Mouse (Mus musculus): ENCODE results near the gene Mdm2. TPM values are rescaled to one million over a fixed set of nuclear protein-coding genes. Genes with fewer than 3 reads are reported as not detected.

The Mdm2 gene
- polyA plus RNA-seq, 1 experiment = 37.2 TPM

- TF ChIP-seq CTCF (IDR thresholded peaks at IDR 0.05; ENCODE audit: extremely low read depth, insufficient read depth, insufficient read length, insufficient replicate concordance) (no peak), POLR2A (IDR thresholded peaks at IDR 0.05; ENCODE audit: low read depth, low read length) (no peak)
- H3K27ac ChIP-seq (ENCODE audit: insufficient read depth, low read length) = no peak overlapping the region
- H3K36me3 ChIP-seq (ENCODE audit: control insufficient read depth, insufficient read depth, low read length) = no peaks in the 10 kb centered on the region
- no peak overlapping the region for H3K4me3 ChIP-seq (ENCODE audit: extremely low read depth, insufficient read depth, insufficient read length)
- DNase-seq (ENCODE audit: low read depth in 1 of 2, low spot score in 2 of 2) = no peak
- 96% methylated on average over 8 of the region's 8 CpGs for WGBS
- H3K4me1 ChIP-seq (ENCODE audit: control insufficient read depth, insufficient read depth, insufficient read length) = no peaks in the 10 kb centered on the region; the same call in 1 of the 2 replicates
- H3K27me3 ChIP-seq (ENCODE audit: control insufficient read depth, insufficient read depth, low read length) = no peaks in the 10 kb centered on the region
Observed at GRCm38 (mm10) chr10:117713466-117713865, 2.9 kb upstream of the Mdm2 start.

- DNase-seq (ENCODE audit: low read depth in 1 of 2, low spot score in 2 of 2) = no peak
- TF ChIP-seq POLR2A (IDR thresholded peaks at IDR 0.05; ENCODE audit: low read depth, low read length) = no peak
- no peak for TF ChIP-seq CTCF (IDR thresholded peaks at IDR 0.05; ENCODE audit: extremely low read depth, insufficient read depth, insufficient read length, insufficient replicate concordance)
- Histone ChIP-seq H3K27me3 (ENCODE audit: control insufficient read depth, insufficient read depth, low read length) (no peaks in the 10 kb centered on the region), H3K27ac (ENCODE audit: insufficient read depth, low read length) (no peak overlapping the region), H3K4me1 (ENCODE audit: control insufficient read depth, insufficient read depth, insufficient read length) (no peaks in the 10 kb centered on the region; the same call in 1 of the 2 replicates), H3K36me3 (ENCODE audit: control insufficient read depth, insufficient read depth, low read length) (no peaks in the 10 kb centered on the region), H3K4me3 (ENCODE audit: extremely low read depth, insufficient read depth, insufficient read length) (no peak overlapping the region)
- 91% methylated on average over 9 of the region's 9 CpGs for WGBS
Observed at GRCm38 (mm10) chr10:117712871-117713270, 2.3 kb upstream of the Mdm2 start.

DNA sequence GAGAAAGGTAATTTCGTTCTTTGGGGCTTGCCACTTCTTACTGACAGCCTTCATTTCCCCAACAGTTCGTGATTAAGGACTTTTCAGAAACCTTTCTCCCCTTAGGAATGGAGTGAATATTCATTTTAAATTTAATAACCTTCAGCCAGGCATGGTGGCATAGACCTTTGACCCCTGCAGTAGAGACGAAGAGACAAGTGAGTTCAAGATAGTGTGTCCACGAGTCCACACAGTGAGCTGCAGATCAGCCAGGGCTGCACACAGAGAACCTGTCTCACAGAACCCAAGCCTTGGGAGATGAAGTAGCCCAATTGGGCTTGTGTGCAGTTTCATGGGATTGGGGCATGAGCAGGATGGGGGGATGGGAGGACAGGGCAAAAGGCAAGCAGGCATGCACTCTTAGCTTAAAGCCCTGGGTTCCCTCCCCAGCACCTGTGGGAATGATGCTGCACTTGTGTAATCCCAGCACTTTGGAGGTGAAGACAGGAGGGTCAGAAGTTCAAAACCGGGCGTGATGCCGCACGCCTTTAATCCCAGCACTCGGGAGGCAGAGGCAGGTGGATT is 1.7 kb upstream of the Mdm2 start:
- Histone ChIP-seq H3K36me3 (ENCODE audit: control insufficient read depth, insufficient read depth, low read length) (peaks cover 1% of the 10 kb centered on the region), H3K27me3 (ENCODE audit: control insufficient read depth, insufficient read depth, low read length) (no peaks in the 10 kb centered on the region), H3K4me1 (ENCODE audit: control insufficient read depth, insufficient read depth, insufficient read length) (no peaks in the 10 kb centered on the region; the same call in 1 of the 2 replicates), H3K4me3 (ENCODE audit: extremely low read depth, insufficient read depth, insufficient read length) (no peak overlapping the region), H3K27ac (ENCODE audit: insufficient read depth, low read length) (no peak overlapping the region)
- DNase-seq (ENCODE audit: low read depth in 1 of 2, low spot score in 2 of 2) = no peak
- no peak for TF ChIP-seq POLR2A (IDR thresholded peaks at IDR 0.05; ENCODE audit: low read depth, low read length)
- no peak for TF ChIP-seq CTCF (IDR thresholded peaks at IDR 0.05; ENCODE audit: extremely low read depth, insufficient read depth, insufficient read length, insufficient replicate concordance)
- 94% methylated on average over 9 of the region's 9 CpGs for WGBS

- Histone ChIP-seq H3K4me1 (ENCODE audit: control insufficient read depth, insufficient read depth, insufficient read length) (no peaks in the 10 kb centered on the region; the same call in 1 of the 2 replicates), H3K27me3 (ENCODE audit: control insufficient read depth, insufficient read depth, low read length) (no peaks in the 10 kb centered on the region), H3K36me3 (ENCODE audit: control insufficient read depth, insufficient read depth, low read length) (peaks cover 7% of the 10 kb centered on the region), H3K27ac (ENCODE audit: insufficient read depth, low read length) (no peak overlapping the region), H3K4me3 (ENCODE audit: extremely low read depth, insufficient read depth, insufficient read length) (no peak overlapping the region; the same call in 1 of the 2 replicates)
- DNase-seq (ENCODE audit: low read depth in 1 of 2, low spot score in 2 of 2) = no peak
- 82% methylated on average over 5 of the region's 5 CpGs for WGBS
- no peak for TF ChIP-seq CTCF (IDR thresholded peaks at IDR 0.05; ENCODE audit: extremely low read depth, insufficient read depth, insufficient read length, insufficient replicate concordance)
- TF ChIP-seq POLR2A (IDR thresholded peaks at IDR 0.05; ENCODE audit: low read depth, low read length) = no peak
Observed at GRCm38 (mm10) chr10:117711408-117711807, 850 bp upstream of the Mdm2 start.

- Histone ChIP-seq H3K4me1 (ENCODE audit: control insufficient read depth, insufficient read depth, insufficient read length) (no peaks in the 10 kb centered on the region; the same call in 1 of the 2 replicates), H3K36me3 (ENCODE audit: control insufficient read depth, insufficient read depth, low read length) (peaks cover 10% of the 10 kb centered on the region), H3K4me3 (ENCODE audit: extremely low read depth, insufficient read depth, insufficient read length) (peak overlapping the region; percentile 99), H3K27ac (ENCODE audit: insufficient read depth, low read length) (peak overlapping the region; percentile 96), H3K27me3 (ENCODE audit: control insufficient read depth, insufficient read depth, low read length) (no peaks in the 10 kb centered on the region)
- no peak for TF ChIP-seq POLR2A (IDR thresholded peaks at IDR 0.05; ENCODE audit: low read depth, low read length)
- TF ChIP-seq CTCF (IDR thresholded peaks at IDR 0.05; ENCODE audit: extremely low read depth, insufficient read depth, insufficient read length, insufficient replicate concordance) = no peak
- peak; percentile 18 to 62 for DNase-seq (ENCODE audit: low read depth in 1 of 2, low spot score in 2 of 2)
- 2% methylated on average over 69 of the region's 71 CpGs for WGBS
Observed at GRCm38 (mm10) chr10:117709930-117710603, 491 bp downstream of the Mdm2 start.

DNA sequence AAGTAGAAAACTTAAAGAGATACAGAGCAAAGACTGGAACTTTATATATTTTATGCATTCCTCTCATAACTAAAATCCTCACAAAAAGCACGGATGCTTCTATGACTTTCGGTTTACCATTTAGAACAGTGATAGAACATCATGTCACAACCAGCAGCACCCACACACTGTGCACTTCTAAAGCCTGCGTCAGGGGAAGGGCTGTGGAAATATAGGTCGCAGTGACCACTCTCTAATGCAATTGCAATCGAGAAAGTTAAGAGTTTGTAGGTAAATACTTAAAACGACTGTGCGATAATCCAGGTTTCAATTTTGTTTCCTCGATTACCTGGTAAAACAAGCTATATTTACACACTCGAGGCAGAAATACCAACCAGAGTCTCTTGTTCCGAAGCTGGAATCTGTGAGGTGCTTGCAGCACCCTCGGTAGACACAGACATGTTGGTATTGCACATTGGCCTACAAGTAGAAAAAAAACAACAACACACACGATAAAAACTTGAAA is 1.2 kb downstream of the Mdm2 start:
- Histone ChIP-seq H3K4me3 (ENCODE audit: extremely low read depth, insufficient read depth, insufficient read length) (peak overlapping the region; percentile 99), H3K36me3 (ENCODE audit: control insufficient read depth, insufficient read depth, low read length) (peaks cover 14% of the 10 kb centered on the region), H3K4me1 (ENCODE audit: control insufficient read depth, insufficient read depth, insufficient read length) (no peaks in the 10 kb centered on the region; the same call in 1 of the 2 replicates), H3K27me3 (ENCODE audit: control insufficient read depth, insufficient read depth, low read length) (no peaks in the 10 kb centered on the region), H3K27ac (ENCODE audit: insufficient read depth, low read length) (peak overlapping the region; percentile 82; the same call in 1 of the 2 replicates)
- TF ChIP-seq CTCF (IDR thresholded peaks at IDR 0.05; ENCODE audit: extremely low read depth, insufficient read depth, insufficient read length, insufficient replicate concordance) (no peak), POLR2A (IDR thresholded peaks at IDR 0.05; ENCODE audit: low read depth, low read length) (no peak)
- 18% methylated on average over 12 of the region's 12 CpGs for WGBS
- no peak for DNase-seq (ENCODE audit: low read depth in 1 of 2, low spot score in 2 of 2)
